Mouse (Mus musculus) neural tube, embryonic 10.5 days (tissue): ENCODE results near the gene Zcchc14.

Experiments used
- DNase-seq: peaks from one replicate; pipeline ENCODE4 v3.0.0-alpha.2; 2017; ENCODE audit warnings: low spot score; ENCODE audit errors: extremely low spot score

The Zcchc14 gene

GRCm38 (mm10) chr8:121652774-121653323 is at the start of gene Zcchc14:
Gene Zcchc14 (minus strand): TSS chr8:121652901.
- peak; percentile 96 for DNase-seq

- DNase-seq = no peak
Measured at GRCm38 (mm10) chr8:121699936-121700335, 47.2 kb upstream of the Zcchc14 start.

GRCm38 (mm10) chr8:121698615-121699101 is 46.0 kb upstream of the Zcchc14 start:
- DNase-seq = no peak

- peak; percentile 30 for DNase-seq
Measured at GRCm38 (mm10) chr8:121697735-121698614, 45.3 kb upstream of the Zcchc14 start.

- no peak for DNase-seq
Measured at GRCm38 (mm10) chr8:121695585-121696184, 43.0 kb upstream of the Zcchc14 start.

- peak; percentile 57 for DNase-seq
Measured at GRCm38 (mm10) chr8:121694453-121694852, 41.8 kb upstream of the Zcchc14 start.

- no peak for DNase-seq
Measured at GRCm38 (mm10) chr8:121688496-121688895, 35.8 kb upstream of the Zcchc14 start.

GRCm38 (mm10) chr8:121687455-121688161 is 34.9 kb upstream of the Zcchc14 start:
- DNase-seq = no peak

GRCm38 (mm10) chr8:121685419-121685818 is 32.7 kb upstream of the Zcchc14 start:
- peak; percentile 56 for DNase-seq

GRCm38 (mm10) chr8:121683083-121683832 is 30.6 kb upstream of the Zcchc14 start:
- no peak for DNase-seq

- no peak for DNase-seq
Measured at GRCm38 (mm10) chr8:121681457-121681856, 28.8 kb upstream of the Zcchc14 start.

- DNase-seq = no peak
Measured at GRCm38 (mm10) chr8:121680896-121681295, 28.2 kb upstream of the Zcchc14 start.

GRCm38 (mm10) chr8:121678696-121679095 is 26.0 kb upstream of the Zcchc14 start:
- no peak for DNase-seq

- DNase-seq = no peak
Measured at GRCm38 (mm10) chr8:121675701-121676100, 23.0 kb upstream of the Zcchc14 start.

- DNase-seq = no peak
Measured at GRCm38 (mm10) chr8:121675161-121675560, 22.5 kb upstream of the Zcchc14 start.

- DNase-seq = no peak
Measured at GRCm38 (mm10) chr8:121674524-121674923, 21.8 kb upstream of the Zcchc14 start.

GRCm38 (mm10) chr8:121673917-121674316 is 21.2 kb upstream of the Zcchc14 start:
- no peak for DNase-seq

- DNase-seq = no peak
Measured at GRCm38 (mm10) chr8:121673153-121673552, 20.5 kb upstream of the Zcchc14 start.

GRCm38 (mm10) chr8:121669208-121669607 is 16.5 kb upstream of the Zcchc14 start:
- no peak for DNase-seq

- DNase-seq = no peak
Measured at GRCm38 (mm10) chr8:121668553-121668952, 15.9 kb upstream of the Zcchc14 start.
